Mouse (Mus musculus) ovary, postnatal 14 days (tissue): Measurements from ENCODE around the gene Mdk.
A peak's percentile ranks its signal among the peaks of the same experiment; 100 is the strongest.

Experiments
- DNase-seq: peaks from one replicate; pipeline ENCODE4 v3.0.0; 2022; ENCODE audit warnings: low spot score

Mdk gene

GRCm38 (mm10) chr2:91932160-91932711 lies at the start of gene Mdk:
Gene Mdk (minus strand): TSS chr2:91932297.
- no peak for DNase-seq

GRCm38 (mm10) chr2:91980830-91981229 lies 48.7 kb upstream of the Mdk start:
- DNase-seq, result no peak

- no peak for DNase-seq
These were observed 48.1 kb upstream of the Mdk start for GRCm38 (mm10) chr2:91980245-91980644.

GRCm38 (mm10) chr2:91978547-91978946 lies 46.5 kb upstream of the Mdk start:
- no peak for DNase-seq

GRCm38 (mm10) chr2:91977960-91978359 lies 45.9 kb upstream of the Mdk start:
- no peak for DNase-seq

- no peak for DNase-seq
These were observed 43.8 kb upstream of the Mdk start, which contains the start of gene Dgkz for GRCm38 (mm10) chr2:91975581-91976541. Gene Dgkz (minus strand): TSS chr2:91975864.

GRCm38 (mm10) chr2:91973416-91974135 lies 41.5 kb upstream of the Mdk start:
- DNase-seq, result no peak

- no peak for DNase-seq
These were observed 40.0 kb upstream of the Mdk start for GRCm38 (mm10) chr2:91972121-91972566.

- no peak for DNase-seq
These were observed 39.4 kb upstream of the Mdk start for GRCm38 (mm10) chr2:91971231-91972097.

GRCm38 (mm10) chr2:91967962-91968361 lies 35.9 kb upstream of the Mdk start:
- DNase-seq, result no peak

- no peak for DNase-seq
These were observed 34.3 kb upstream of the Mdk start for GRCm38 (mm10) chr2:91966367-91966766.

GRCm38 (mm10) chr2:91965417-91965816 lies 33.3 kb upstream of the Mdk start:
- DNase-seq, result no peak

GRCm38 (mm10) chr2:91964610-91965204 lies 32.6 kb upstream of the Mdk start:
- DNase-seq, result no peak

GRCm38 (mm10) chr2:91963443-91963932 lies 31.4 kb upstream of the Mdk start:
- peak; percentile 99 for DNase-seq

- DNase-seq, result no peak
These were observed 30.8 kb upstream of the Mdk start for GRCm38 (mm10) chr2:91962864-91963401.

GRCm38 (mm10) chr2:91961901-91962761 lies 30.0 kb upstream of the Mdk start:
- DNase-seq, result no peak

- DNase-seq, result no peak
These were observed 28.4 kb upstream of the Mdk start for GRCm38 (mm10) chr2:91960459-91960858.

GRCm38 (mm10) chr2:91959544-91960410 lies 27.7 kb upstream of the Mdk start:
- no peak for DNase-seq
